ENCODE assay signal across 28 mouse cellular contexts in genomic region chr1:184101750-184102046, GRCm38 (mm10).
DNase-seq lines count a peak whose midpoint lies in the region; ATAC-seq lines count a peak whose summit lies in the region.
"Had no signal": no experiment of that assay in that cellular context is flagged by ENCODE, and none has a peak within 500 bp of the region (broad histone marks: within the 10 kb centered on the region; RNA-seq: fewer than 3 reads in every experiment).

No protein-coding gene starts in this region.

- 78% methylated on average over 4 of the region's 4 CpGs for WGBS in forebrain, embryonic 11.5 days

- no peak for ATAC-seq in forebrain, embryonic 11.5 days (replicated peaks; ENCODE audit: low FRiP score)
- ATAC-seq in megakaryocyte-erythroid progenitor cell, adult 5-6 weeks (replicated peaks; ENCODE audit: low FRiP score, low TSS enrichment, poor library complexity, severe bottlenecking) = no peak
- ATAC-seq: forebrain, embryonic 15.5 days; hindbrain, embryonic 16.5 days; intestine, embryonic 15.5 days; Patski had no signal

- intact Hi-C loops in heart, postnatal 36 days (cut with DNase I) = no loop called here

- DNase-seq in heart, adult 11 months = peak; percentile 11
- DNase-seq in heart, postnatal 36 days = no peak
- peak; percentile 37 to 63 for DNase-seq in thymus, adult 18-20 months
- DNase-seq in thymus, postnatal 0 days (ENCODE audit: low spot score) = no peak
- peak; percentile 66 for DNase-seq in thymus, postnatal 25 days
- no peak for DNase-seq in forebrain, embryonic 11.5 days (ENCODE audit: low spot score)
- DNase-seq: adrenal gland, postnatal 10 days; adrenal gland, postnatal 36 days; B cell, adult 2 months; cerebellum, adult 18-20 months; cerebellum, adult 9-10 months; cerebellum, postnatal 14 days; gastrocnemius, postnatal 25 days; heart, adult 2 months; heart, postnatal 10 days had no signal

- H3K4me2 ChIP-seq in forebrain, embryonic 11.5 days (ENCODE audit: low read depth, low read length, severe bottlenecking) = no peak overlapping the region
- H3K4me2 ChIP-seq: embryonic facial prominence, embryonic 12.5 days; embryonic facial prominence, embryonic 15.5 days; forebrain, embryonic 12.5 days; forebrain, embryonic 15.5 days; heart, embryonic 13.5 days; hindbrain, embryonic 13.5 days; intestine, embryonic 15.5 days had no signal

- no peak overlapping the region for H3K27ac ChIP-seq in forebrain, embryonic 11.5 days (ENCODE audit: low read depth, low read length)
- H3K27ac ChIP-seq: embryonic facial prominence, embryonic 12.5 days; embryonic facial prominence, embryonic 15.5 days; forebrain, embryonic 12.5 days; forebrain, embryonic 15.5 days; heart, adult 2 months; heart, embryonic 10.5 days; heart, embryonic 13.5 days; hindbrain, embryonic 10.5 days; hindbrain, embryonic 13.5 days; intestine, embryonic 15.5 days had no signal

- no peaks in the 10 kb centered on the region for H3K9me3 ChIP-seq in forebrain, embryonic 11.5 days (ENCODE audit: control insufficient read depth, low read length)
- H3K9me3 ChIP-seq: embryonic facial prominence, embryonic 12.5 days; embryonic facial prominence, embryonic 15.5 days; forebrain, embryonic 12.5 days; forebrain, embryonic 15.5 days; heart, embryonic 10.5 days; heart, embryonic 13.5 days; hindbrain, embryonic 10.5 days; hindbrain, embryonic 13.5 days; intestine, embryonic 15.5 days had no signal

- no peak overlapping the region for H3K4me3 ChIP-seq in forebrain, embryonic 11.5 days (ENCODE audit: low read depth, low read length)
- H3K4me3 ChIP-seq: embryonic facial prominence, embryonic 12.5 days; embryonic facial prominence, embryonic 15.5 days; forebrain, embryonic 12.5 days; forebrain, embryonic 15.5 days; heart, adult 2 months; heart, embryonic 10.5 days; heart, embryonic 13.5 days; hindbrain, embryonic 10.5 days; hindbrain, embryonic 13.5 days; intestine, embryonic 15.5 days had no signal

- H3K36me3 ChIP-seq in forebrain, embryonic 11.5 days (ENCODE audit: control insufficient read depth, insufficient read depth, low read length) = no peaks in the 10 kb centered on the region
- H3K36me3 ChIP-seq: embryonic facial prominence, embryonic 12.5 days; embryonic facial prominence, embryonic 15.5 days; forebrain, embryonic 12.5 days; forebrain, embryonic 15.5 days; G1E; heart, embryonic 10.5 days; heart, embryonic 13.5 days; hindbrain, embryonic 10.5 days; hindbrain, embryonic 13.5 days; intestine, embryonic 15.5 days had no signal

- H3K4me1 ChIP-seq in forebrain, embryonic 11.5 days (replicated peaks; ENCODE audit: control insufficient read depth, insufficient read depth, low read length) = no peaks in the 10 kb centered on the region
- H3K4me1 ChIP-seq: embryonic facial prominence, embryonic 12.5 days; embryonic facial prominence, embryonic 15.5 days; forebrain, embryonic 12.5 days; forebrain, embryonic 15.5 days; hindbrain, embryonic 10.5 days; hindbrain, embryonic 13.5 days; intestine, embryonic 15.5 days had no signal

- H3K9ac ChIP-seq in forebrain, embryonic 11.5 days (ENCODE audit: low read length) = no peak overlapping the region
- H3K9ac ChIP-seq: embryonic facial prominence, embryonic 12.5 days; embryonic facial prominence, embryonic 15.5 days; forebrain, embryonic 12.5 days; forebrain, embryonic 15.5 days; heart, embryonic 13.5 days; hindbrain, embryonic 13.5 days; intestine, embryonic 15.5 days had no signal

- H3K27me3 ChIP-seq in forebrain, embryonic 11.5 days (ENCODE audit: control insufficient read depth, insufficient read depth, low read length) = no peaks in the 10 kb centered on the region
- H3K27me3 ChIP-seq: embryonic facial prominence, embryonic 12.5 days; embryonic facial prominence, embryonic 15.5 days; forebrain, embryonic 12.5 days; forebrain, embryonic 15.5 days; heart, embryonic 13.5 days; hindbrain, embryonic 13.5 days; intestine, embryonic 15.5 days; Patski had no signal

Comparison
In these comparisons a context has a peak if more than half of its experiments do, and no peak if none do; other contexts are left out.
1. DNase-seq: peak in heart, adult 11 months (single experiment), thymus, adult 18-20 months (2 of 2) and thymus, postnatal 25 days (single experiment); none in heart, postnatal 36 days (0 of 2), thymus, postnatal 0 days (single experiment) and forebrain, embryonic 11.5 days (single experiment).